Mouse (Mus musculus): Measurements from ENCODE around the gene Nutf2-ps1. TPM values are rescaled to one million over a fixed set of nuclear protein-coding genes. Genes with fewer than 3 reads are reported as not detected.
"Not testable (repeated sequence)": the region's sequence is repeated elsewhere in the genome, so short reads cannot be mapped to it uniquely, and the experiment has no call there.

Gene Nutf2-ps1
- polyA plus RNA-seq (2014; fragmentation: Nextera tagmentation; extraction: Ambion mirVana), result 484 and 510 TPM in 2 replicates

DNA sequence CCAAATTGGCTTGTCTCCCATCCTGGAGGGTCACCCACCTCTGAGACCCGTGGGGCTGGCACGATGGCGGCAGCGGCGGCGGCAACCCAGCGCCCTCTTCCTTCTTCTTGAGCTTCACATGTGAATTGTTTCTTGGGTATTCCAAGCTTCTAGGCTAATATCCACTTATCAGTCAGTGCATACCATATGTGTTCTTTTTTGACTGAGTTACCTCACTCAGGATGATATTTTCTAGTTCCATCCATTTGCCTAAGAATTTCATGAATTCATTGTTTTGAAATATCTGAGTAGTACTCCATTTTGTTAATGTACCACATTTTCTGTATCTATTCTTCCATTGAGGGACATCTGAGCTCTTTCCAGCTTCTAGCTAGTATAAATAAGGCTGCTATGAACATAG lies at the start of gene Nutf2-ps1:
Gene Nutf2-ps1, minus strand, starts transcription at position 101 of the 400 bp plus-strand sequence.
- H3K36me3 ChIP-seq (ENCODE audit: control insufficient read depth, insufficient read depth, low read length); ATAC-seq (ENCODE audit: low FRiP score); H3K9me3 ChIP-seq (ENCODE audit: control insufficient read depth, low read length); H3K4me1 ChIP-seq (replicated peaks; ENCODE audit: control insufficient read depth, insufficient read depth, low read length); H3K4me3 ChIP-seq (ENCODE audit: low read depth, low read length); H3K4me2 ChIP-seq (replicated peaks; ENCODE audit: low read depth, low read length); H3K9ac ChIP-seq (ENCODE audit: low read depth, low read length); DNase-seq (ENCODE audit: low spot score); H3K27me3 ChIP-seq (ENCODE audit: control insufficient read depth, insufficient read depth, low read length); H3K27ac ChIP-seq (ENCODE audit: low read depth, low read length): not testable (repeated sequence)
- 93% methylated on average over 7 of the region's 7 CpGs for WGBS

GRCm38 (mm10) chr19:53638041-53638440 lies 49.2 kb upstream of the Nutf2-ps1 start:
- ATAC-seq (ENCODE audit: low FRiP score) (no peak), DNase-seq (ENCODE audit: low spot score) (no peak)
- H3K9ac ChIP-seq (ENCODE audit: low read depth, low read length), result no peak overlapping the region
- WGBS, result 90% methylated on average over 2 of the region's 2 CpGs
- no peak overlapping the region for H3K27ac ChIP-seq (ENCODE audit: low read depth, low read length)
- H3K27me3 ChIP-seq (ENCODE audit: control insufficient read depth, insufficient read depth, low read length), result no peaks in the 10 kb centered on the region
- H3K36me3 ChIP-seq (ENCODE audit: control insufficient read depth, insufficient read depth, low read length), result 0 out of 2 replicates have a peak, but pooled peaks cover 6% of the 10 kb centered on the region
- H3K9me3 ChIP-seq (ENCODE audit: control insufficient read depth, low read length), result no peaks in the 10 kb centered on the region
- no peak overlapping the region for H3K4me3 ChIP-seq (ENCODE audit: low read depth, low read length)
- no peak overlapping the region for H3K4me2 ChIP-seq (replicated peaks; ENCODE audit: low read depth, low read length)
- no peaks in the 10 kb centered on the region for H3K4me1 ChIP-seq (replicated peaks; ENCODE audit: control insufficient read depth, insufficient read depth, low read length)

- Histone ChIP-seq H3K4me2 (replicated peaks; ENCODE audit: low read depth, low read length) (no peak overlapping the region), H3K9ac (ENCODE audit: low read depth, low read length) (no peak overlapping the region), H3K9me3 (ENCODE audit: control insufficient read depth, low read length) (no peaks in the 10 kb centered on the region), H3K4me3 (ENCODE audit: low read depth, low read length) (no peak overlapping the region), H3K36me3 (ENCODE audit: control insufficient read depth, insufficient read depth, low read length) (peaks cover 8% of the 10 kb centered on the region), H3K27me3 (ENCODE audit: control insufficient read depth, insufficient read depth, low read length) (no peaks in the 10 kb centered on the region), H3K27ac (ENCODE audit: low read depth, low read length) (no peak overlapping the region), H3K4me1 (replicated peaks; ENCODE audit: control insufficient read depth, insufficient read depth, low read length) (no peaks in the 10 kb centered on the region)
- DNase-seq (ENCODE audit: low spot score) (no peak), ATAC-seq (ENCODE audit: low FRiP score) (no peak)
- WGBS, result 97% methylated on average over 13 of the region's 13 CpGs
These were observed 32.8 kb upstream of the Nutf2-ps1 start for GRCm38 (mm10) chr19:53621681-53622080.

GRCm38 (mm10) chr19:53608921-53609320 lies 20.1 kb upstream of the Nutf2-ps1 start:
- Histone ChIP-seq H3K4me1 (replicated peaks; ENCODE audit: control insufficient read depth, insufficient read depth, low read length) (no peaks in the 10 kb centered on the region), H3K9ac (ENCODE audit: low read depth, low read length) (no peak overlapping the region), H3K4me3 (ENCODE audit: low read depth, low read length) (no peak overlapping the region), H3K9me3 (ENCODE audit: control insufficient read depth, low read length) (no peaks in the 10 kb centered on the region), H3K27ac (ENCODE audit: low read depth, low read length) (no peak overlapping the region), H3K4me2 (replicated peaks; ENCODE audit: low read depth, low read length) (no peak overlapping the region), H3K27me3 (ENCODE audit: control insufficient read depth, insufficient read depth, low read length) (no peaks in the 10 kb centered on the region), H3K36me3 (ENCODE audit: control insufficient read depth, insufficient read depth, low read length) (0 out of 2 replicates have a peak, but pooled peaks cover 3% of the 10 kb centered on the region)
- 81% methylated on average over 6 of the region's 6 CpGs for WGBS
- DNase-seq (ENCODE audit: low spot score) (no peak), ATAC-seq (ENCODE audit: low FRiP score) (no peak)

GRCm38 (mm10) chr19:53601363-53601655 lies 12.4 kb upstream of the Nutf2-ps1 start:
- H3K9ac ChIP-seq (ENCODE audit: low read depth, low read length), result peak overlapping the region; percentile 94
- H3K4me2 ChIP-seq (replicated peaks; ENCODE audit: low read depth, low read length), result peak overlapping the region; percentile 92
- H3K27ac ChIP-seq (ENCODE audit: low read depth, low read length), result no peak overlapping the region
- no peaks in the 10 kb centered on the region for H3K27me3 ChIP-seq (ENCODE audit: control insufficient read depth, insufficient read depth, low read length)
- 0 out of 2 replicates have a peak, but pooled peaks cover 5% of the 10 kb centered on the region for H3K36me3 ChIP-seq (ENCODE audit: control insufficient read depth, insufficient read depth, low read length)
- H3K4me3 ChIP-seq (ENCODE audit: low read depth, low read length), result peak overlapping the region; percentile 99
- no peaks in the 10 kb centered on the region for H3K9me3 ChIP-seq (ENCODE audit: control insufficient read depth, low read length)
- DNase-seq (ENCODE audit: low spot score), result no peak
- ATAC-seq (ENCODE audit: low FRiP score), result no peak
- WGBS, result 19% methylated on average over 11 of the region's 11 CpGs
- H3K4me1 ChIP-seq (replicated peaks; ENCODE audit: control insufficient read depth, insufficient read depth, low read length), result 0 out of 2 replicates have a peak, but pooled peaks cover 3% of the 10 kb centered on the region

- H3K9ac ChIP-seq (ENCODE audit: low read depth, low read length), result peak overlapping the region; percentile 94
- DNase-seq (ENCODE audit: low spot score) (peak; percentile 64), ATAC-seq (ENCODE audit: low FRiP score) (peak; percentile 71)
- 0 out of 2 replicates have a peak, but pooled peaks cover 3% of the 10 kb centered on the region for H3K4me1 ChIP-seq (replicated peaks; ENCODE audit: control insufficient read depth, insufficient read depth, low read length)
- H3K4me3 ChIP-seq (ENCODE audit: low read depth, low read length), result peak overlapping the region; percentile 99
- H3K4me2 ChIP-seq (replicated peaks; ENCODE audit: low read depth, low read length), result peak overlapping the region; percentile 92
- under 1% methylated on average over 74 of the region's 82 CpGs for WGBS
- H3K27ac ChIP-seq (ENCODE audit: low read depth, low read length), result peak overlapping the region; percentile 97
- 0 out of 2 replicates have a peak, but pooled peaks cover 2% of the 10 kb centered on the region for H3K36me3 ChIP-seq (ENCODE audit: control insufficient read depth, insufficient read depth, low read length)
- H3K9me3 ChIP-seq (ENCODE audit: control insufficient read depth, low read length), result no peaks in the 10 kb centered on the region
- H3K27me3 ChIP-seq (ENCODE audit: control insufficient read depth, insufficient read depth, low read length), result no peaks in the 10 kb centered on the region
These were observed 11.9 kb upstream of the Nutf2-ps1 start for GRCm38 (mm10) chr19:53600549-53601362.

DNA sequence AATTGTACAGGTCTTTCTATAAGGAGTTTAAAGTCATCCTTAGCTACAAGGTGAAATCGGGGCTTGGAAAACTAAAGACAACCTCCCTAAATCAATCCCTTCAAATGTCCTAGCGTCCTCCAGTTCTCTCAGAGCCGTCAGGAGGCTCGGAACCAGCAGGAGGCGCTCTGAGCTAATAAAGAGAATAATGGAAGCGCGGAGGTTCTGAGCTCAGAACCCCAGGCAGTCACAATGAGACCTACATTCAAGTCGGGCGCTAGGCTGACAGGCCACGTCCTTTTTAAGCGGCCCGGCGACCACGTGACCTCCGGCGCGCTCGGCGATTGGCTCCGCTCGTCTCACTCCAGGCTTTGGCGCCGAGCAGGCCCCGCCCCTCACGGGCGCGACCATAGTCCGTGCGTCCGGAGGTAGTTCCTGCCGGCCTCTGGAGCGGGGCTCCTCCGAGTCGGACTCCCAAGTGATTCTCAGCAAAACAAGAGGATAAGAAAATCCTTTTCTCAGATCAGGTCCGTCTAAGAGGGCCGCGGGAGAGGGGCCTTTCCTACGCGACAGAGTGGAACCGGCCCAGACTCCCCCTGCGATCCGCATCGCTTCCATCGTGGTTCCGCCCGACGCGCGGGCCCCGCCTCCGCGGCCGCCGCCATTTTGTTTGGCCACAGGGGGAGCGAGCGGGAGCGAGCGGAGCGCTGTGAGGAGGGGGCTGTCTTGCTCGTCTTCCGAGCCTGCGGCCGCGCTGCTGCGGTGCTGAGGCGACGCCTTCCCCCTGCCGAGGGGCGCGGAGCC lies 11.1 kb upstream of the Nutf2-ps1 start, which contains the start of gene Smc3:
Gene Smc3, plus strand, starts transcription at position 642 of the 783 bp plus-strand sequence.
- Histone ChIP-seq H3K9ac (ENCODE audit: low read depth, low read length) (peak within 1 kb of the TSS; percentile 94), H3K9me3 (ENCODE audit: control insufficient read depth, low read length) (no peaks in the 10 kb centered on the region), H3K4me2 (replicated peaks; ENCODE audit: low read depth, low read length) (peak within 1 kb of the TSS; percentile 92), H3K36me3 (ENCODE audit: control insufficient read depth, insufficient read depth, low read length) (0 out of 2 replicates have a peak, but pooled peaks cover 2% of the 10 kb centered on the region), H3K4me3 (ENCODE audit: low read depth, low read length) (peak within 1 kb of the TSS; percentile 99), H3K27ac (ENCODE audit: low read depth, low read length) (peak within 1 kb of the TSS; percentile 97), H3K4me1 (replicated peaks; ENCODE audit: control insufficient read depth, insufficient read depth, low read length) (0 out of 2 replicates have a peak, but pooled peaks cover 3% of the 10 kb centered on the region), H3K27me3 (ENCODE audit: control insufficient read depth, insufficient read depth, low read length) (no peaks in the 10 kb centered on the region)
- DNase-seq (ENCODE audit: low spot score) (peak; percentile 98), ATAC-seq (ENCODE audit: low FRiP score) (peak; percentile 97)
- 1% methylated on average over 69 of the region's 70 CpGs for WGBS

DNA sequence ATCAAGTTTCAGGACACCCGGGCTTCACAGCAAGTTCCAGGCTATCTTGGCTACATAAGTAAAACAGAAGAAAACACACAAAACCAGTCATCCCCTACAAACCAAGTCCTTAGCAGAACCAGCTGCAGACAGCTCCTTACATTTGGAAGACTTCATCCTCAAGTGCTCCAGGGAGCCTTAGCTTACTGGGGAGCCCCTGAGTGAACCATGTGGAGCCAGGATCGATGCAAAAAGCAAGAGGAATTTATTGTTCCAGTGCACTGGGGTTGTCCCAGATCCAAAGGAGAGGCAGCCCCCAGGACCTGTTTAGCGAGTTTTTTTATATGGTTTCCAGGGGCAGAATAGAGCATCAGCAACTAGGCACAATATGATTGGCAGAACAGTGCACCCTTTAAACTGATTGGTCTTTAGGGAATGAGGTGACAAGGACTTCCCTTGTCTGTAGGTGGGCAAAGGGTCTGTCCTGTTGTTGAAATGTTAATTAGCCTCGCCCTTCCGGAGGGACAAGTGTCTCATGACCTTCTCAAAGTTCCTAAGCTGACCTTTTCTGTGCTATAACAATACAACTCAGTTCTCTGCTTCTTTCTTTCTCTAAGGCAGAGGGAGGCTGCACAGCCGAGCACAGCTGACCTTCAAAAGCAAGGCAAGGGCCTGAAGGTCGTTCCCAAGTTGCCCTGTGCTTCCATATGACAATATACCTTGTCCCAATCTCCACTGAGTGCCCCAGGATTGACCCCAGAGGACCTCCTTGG lies 8.0 kb upstream of the Nutf2-ps1 start:
- Histone ChIP-seq H3K27ac (ENCODE audit: low read depth, low read length) (no peak overlapping the region), H3K4me3 (ENCODE audit: low read depth, low read length) (no peak overlapping the region), H3K36me3 (ENCODE audit: control insufficient read depth, insufficient read depth, low read length) (no peaks in the 10 kb centered on the region), H3K4me1 (replicated peaks; ENCODE audit: control insufficient read depth, insufficient read depth, low read length) (0 out of 2 replicates have a peak, but pooled peaks cover 2% of the 10 kb centered on the region), H3K9ac (ENCODE audit: low read depth, low read length) (no peak overlapping the region), H3K4me2 (replicated peaks; ENCODE audit: low read depth, low read length) (no peak overlapping the region), H3K27me3 (ENCODE audit: control insufficient read depth, insufficient read depth, low read length) (no peaks in the 10 kb centered on the region), H3K9me3 (ENCODE audit: control insufficient read depth, low read length) (no peaks in the 10 kb centered on the region)
- DNase-seq (ENCODE audit: low spot score), result no peak
- ATAC-seq (ENCODE audit: low FRiP score), result no peak
- WGBS, result 58% methylated on average over 7 of the region's 7 CpGs
